Mouse (Mus musculus) embryonic fibroblast, embryonic 13.5 days (primary cell): ENCODE data around the gene Tmtc2.

Source experiments
- CTCF ChIP-seq: IDR thresholded peaks from 2 replicates; pipeline ENCODE4 v1.5.1; 2011; ENCODE audit warnings: mild to moderate bottlenecking, control low read depth, low read length, moderate library complexity, borderline replicate concordance; ENCODE audit not compliant: insufficient read depth
- POLR2A ChIP-seq: IDR thresholded peaks from 2 replicates; pipeline ENCODE4 v1.6.1; 2011; ENCODE audit warnings: low read depth, mild to moderate bottlenecking, control low read depth, low read length, moderate library complexity

- TF ChIP-seq POLR2A (no peak), CTCF (no peak)
These were observed 206.0 kb downstream of the Tmtc2 start for GRCm38 (mm10) chr10:105368242-105368641.
